Mouse (Mus musculus) embryonic facial prominence, embryonic 12.5 days (tissue): ENCODE results near the gene 4930519G04Rik. TPM values are rescaled to one million over a fixed set of nuclear protein-coding genes. Genes with fewer than 3 reads are reported as not detected.

ENCODE experiments used
- microRNA-seq: library from miRNA; unstranded; fragments of <30 nt; microRNA quantifications from one replicate; pipeline ENCODE4, GENCODE M21; 2017
- polyA plus RNA-seq: library from polyadenylated mRNA; unstranded; fragments of >200 nt; fragmentation: Nextera tagmentation; extraction: Ambion mirVana; gene quantifications from 2 replicates; pipeline ENCODE4 v1.2.1, GENCODE M21; 2016

Gene 4930519G04Rik
- polyA plus RNA-seq, 1 experiment from 2014 or later: not detected

Small RNAs within 50 kb of the gene (microRNA-seq; reads per million reads assigned to microRNA genes)
- 15.6 reads per million, percentile 31 among the genes with 10 or more reads in this experiment for gene Mir6240

Other genes with a start within 250 kb of the 4930519G04Rik start
- gene Trpv4, start 195.2 kb upstream of the 4930519G04Rik start, polyA plus RNA-seq: 3.2 and 3.5 TPM in 2 replicates
- 63.0 and 64.5 TPM in 2 replicates for gene Gltp, start 162.7 kb upstream of the 4930519G04Rik start, polyA plus RNA-seq
- 18.8 and 21.7 TPM in 2 replicates for gene Tchp, start 145.9 kb upstream of the 4930519G04Rik start, polyA plus RNA-seq
- gene Ankrd13a, start 79.0 kb upstream of the 4930519G04Rik start, polyA plus RNA-seq: 60.5 and 63.9 TPM in 2 replicates
- gene Git2, start 78.1 kb upstream of the 4930519G04Rik start, polyA plus RNA-seq: 48.2 and 52.6 TPM in 2 replicates
- 109 and 113 TPM in 2 replicates for gene 1500011B03Rik, start 30.2 kb upstream of the 4930519G04Rik start, polyA plus RNA-seq
- 0.28 and 0.39 TPM in 2 replicates for gene Gm9936, start 5.0 kb downstream of the 4930519G04Rik start, polyA plus RNA-seq
- gene Oasl2, start 43.3 kb downstream of the 4930519G04Rik start, polyA plus RNA-seq: 2.4 and 4.2 TPM in 2 replicates
- 0.38 and 0.65 TPM in 2 replicates for gene Oasl1, start 69.6 kb downstream of the 4930519G04Rik start, polyA plus RNA-seq
- gene 2210016L21Rik, start 88.5 kb downstream of the 4930519G04Rik start, polyA plus RNA-seq: 65.4 and 73.8 TPM in 2 replicates
- gene Hnf1a, start 117.4 kb downstream of the 4930519G04Rik start, polyA plus RNA-seq: 0.05 TPM in 1 of 2 replicates, not detected in the other
- 19.9 and 32.7 TPM in 2 replicates for gene Sppl3, start 157.5 kb downstream of the 4930519G04Rik start, polyA plus RNA-seq
- gene Gm10401, start 244.6 kb downstream of the 4930519G04Rik start, polyA plus RNA-seq: 31.3 and 34.4 TPM in 2 replicates